Mouse (Mus musculus) adrenal gland, postnatal 4 days (tissue): ENCODE results near the gene Rybp. TPM values are rescaled to one million over a fixed set of nuclear protein-coding genes. Genes with fewer than 3 reads are reported as not detected.

Experiments used
- DNase-seq, 2 experiments: peaks; one replicate each; pipeline ENCODE4 v3.0.0; 2021 to 2022; ENCODE audit warnings: low spot score in 2 of 2, mixed read lengths in 2 of 2
- long read RNA-seq, 2 experiments: library from polyadenylated mRNA; stranded (forward); transcript quantifications; one replicate each; pipeline ENCODE4 v2.0.0; 2021
- total RNA-seq, 2 experiments: library from RNA; stranded (reverse); gene quantifications; 2 replicates each; pipeline ENCODE4 v1.2.3; 2021

Rybp gene
- total RNA-seq = 10 to 100 TPM; 34.1 to 34.7 TPM
- long read RNA-seq, experiment 1, partial matches to known transcripts = 1 of 1 reads
- long read RNA-seq, experiment 1, other reads (novel, unspliced or antisense) = 0 of 1 reads
- long read RNA-seq, experiment 2, full-length matches to known transcripts = 1 of 10 reads
- long read RNA-seq, experiment 2, partial matches to known transcripts = 0 of 10 reads
- long read RNA-seq, experiment 2, other reads (novel, unspliced or antisense) = 9 of 10 reads

- DNase-seq = peak; percentile 87 to 89
These were observed at the start of gene Rybp for GRCm38 (mm10) chr6:100287334-100288015. TSS of gene Rybp (minus strand) at chr6:100287485.

GRCm38 (mm10) chr6:100336591-100337148 lies 49.4 kb upstream of the Rybp start:
- no peak for DNase-seq

- no peak for DNase-seq
These were observed 48.3 kb upstream of the Rybp start for GRCm38 (mm10) chr6:100335506-100336144.

- no peak for DNase-seq
These were observed 46.5 kb upstream of the Rybp start for GRCm38 (mm10) chr6:100333745-100334144.

- DNase-seq = no peak
These were observed 45.2 kb upstream of the Rybp start for GRCm38 (mm10) chr6:100332479-100332878.

GRCm38 (mm10) chr6:100331582-100331981 lies 44.3 kb upstream of the Rybp start:
- DNase-seq = no peak

GRCm38 (mm10) chr6:100331055-100331454 lies 43.8 kb upstream of the Rybp start:
- no peak for DNase-seq

- no peak for DNase-seq
These were observed 42.3 kb upstream of the Rybp start for GRCm38 (mm10) chr6:100329542-100329941.

- DNase-seq = peak; percentile 15 to 47
These were observed 39.8 kb upstream of the Rybp start for GRCm38 (mm10) chr6:100327050-100327449.

- DNase-seq = no peak
These were observed 36.6 kb upstream of the Rybp start for GRCm38 (mm10) chr6:100323756-100324430.

GRCm38 (mm10) chr6:100322561-100322960 lies 35.3 kb upstream of the Rybp start:
- no peak for DNase-seq

- no peak for DNase-seq
These were observed 34.9 kb upstream of the Rybp start for GRCm38 (mm10) chr6:100322145-100322544.

GRCm38 (mm10) chr6:100314201-100314600 lies 26.9 kb upstream of the Rybp start:
- no peak for DNase-seq

- DNase-seq = no peak
These were observed 23.9 kb upstream of the Rybp start for GRCm38 (mm10) chr6:100311167-100311566.

- DNase-seq = no peak
These were observed 17.5 kb upstream of the Rybp start for GRCm38 (mm10) chr6:100304831-100305230.

- DNase-seq = no peak
These were observed 14.3 kb upstream of the Rybp start for GRCm38 (mm10) chr6:100301410-100302108.

- no peak for DNase-seq
These were observed 13.5 kb upstream of the Rybp start for GRCm38 (mm10) chr6:100300831-100301230.

- no peak for DNase-seq
These were observed 11.7 kb upstream of the Rybp start for GRCm38 (mm10) chr6:100298945-100299344.

GRCm38 (mm10) chr6:100297536-100297935 lies 10.3 kb upstream of the Rybp start:
- DNase-seq = no peak

- no peak for DNase-seq
These were observed 5.1 kb upstream of the Rybp start for GRCm38 (mm10) chr6:100292411-100292810.

GRCm38 (mm10) chr6:100289058-100289457 lies 1.8 kb upstream of the Rybp start:
- no peak for DNase-seq
